Mouse (Mus musculus) lung, postnatal 0 days (tissue): ENCODE measurements around the gene Acoxl. TPM values are rescaled to one million over a fixed set of nuclear protein-coding genes. Genes with fewer than 3 reads are reported as not detected.

Experiments used
- ATAC-seq: fragments of 200-750 bp; cut with Nextera tagmentation; 2 replicates; pipeline ENCODE4 v1.8.0; 2017; ENCODE audit warnings: moderate library complexity
- DNase-seq: peaks from one replicate; pipeline ENCODE4 v3.0.0-alpha.2; 2016; ENCODE audit warnings: low spot score
- H3K27ac ChIP-seq: fragments of 300-500 bp; sonication (generic); 2 replicates; pipeline ENCODE4 v1.5.1; 2014; ENCODE audit warnings: antibody characterized with exemption, mild to moderate bottlenecking, low read length, mixed read lengths
- H3K27me3 ChIP-seq: fragments of 300-500 bp; sonication (generic); replicated peaks from 2 replicates; pipeline ENCODE4 v1.6.1; 2014; ENCODE audit warnings: low read length, mixed read lengths; ENCODE audit not compliant: insufficient read depth
- H3K36me3 ChIP-seq: fragments of 300-500 bp; sonication (generic); 2 replicates; pipeline ENCODE4 v1.6.1; 2014; ENCODE audit warnings: low read length, mixed read lengths; ENCODE audit not compliant: insufficient read depth
- H3K4me1 ChIP-seq: fragments of 300-500 bp; sonication (generic); 2 replicates; pipeline ENCODE4 v1.6.1; 2014; ENCODE audit warnings: antibody characterized with exemption, low read depth, low read length, mixed read lengths; ENCODE audit not compliant: insufficient read depth
- H3K4me2 ChIP-seq: fragments of 300-500 bp; sonication (generic); replicated peaks from 2 replicates; pipeline ENCODE4 v1.6.1; 2014; ENCODE audit warnings: low read depth, mild to moderate bottlenecking, low read length, moderate library complexity, mixed read lengths
- H3K4me3 ChIP-seq: fragments of 300-500 bp; sonication (generic); 2 replicates; pipeline ENCODE4 v1.5.1; 2014; ENCODE audit warnings: low read depth, low read length
- H3K9ac ChIP-seq: fragments of 300-500 bp; sonication (generic); replicated peaks from 2 replicates; pipeline ENCODE4 v1.6.1; 2014; ENCODE audit warnings: low read depth, mild to moderate bottlenecking
- H3K9me3 ChIP-seq: fragments of 300-500 bp; sonication (generic); 2 replicates; pipeline ENCODE4 v1.6.1; 2016; ENCODE audit warnings: low read length, mixed read lengths
- CTCF ChIP-seq: IDR thresholded peaks from 2 replicates; pipeline ENCODE4 v1.5.1; 2016; ENCODE audit warnings: antibody characterized with exemption, mild to moderate bottlenecking
- EP300 ChIP-seq: IDR thresholded peaks from 2 replicates; pipeline ENCODE4 v1.6.1; 2016; ENCODE audit warnings: antibody characterized with exemption, mild to moderate bottlenecking, control low read depth
- WGBS: fragments of 180-500 bp; shearing (Covaris S2); extraction: QIAGEN DNeasy Blood & Tissue Kit; methylation state at CpG from one replicate; pipeline ENCODE4 v1.1.7; 2014; 5-methylcytosine and 5-hydroxymethylcytosine counted together
- polyA plus RNA-seq: library from polyadenylated mRNA; unstranded; fragments of >200 nt; fragmentation: Nextera tagmentation; extraction: Ambion mirVana; gene quantifications from 2 replicates; pipeline ENCODE4 v1.2.1, GENCODE M21; 2015

Gene Acoxl
- polyA plus RNA-seq, 1 experiment from 2014 or later: 17.0 TPM

DNA sequence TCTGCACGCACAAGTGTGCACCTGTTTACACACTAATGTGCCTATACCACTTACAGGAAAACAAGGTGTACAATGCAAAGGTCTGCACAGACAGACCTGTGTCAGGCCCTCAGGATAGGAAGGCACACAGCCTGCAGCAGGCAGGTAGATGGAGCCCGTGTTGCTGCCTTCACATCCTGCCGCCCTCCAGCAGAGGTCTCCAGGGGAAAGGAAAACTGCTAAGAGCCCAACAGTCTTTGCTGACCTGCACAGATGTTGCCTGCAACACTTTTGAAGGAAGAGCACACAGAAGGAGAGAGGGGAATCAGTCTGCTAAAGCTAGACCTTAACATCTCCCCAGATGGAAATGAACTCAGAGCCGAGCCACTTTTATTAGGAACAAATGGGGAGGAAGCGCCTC, 240.2 kb downstream of the Acoxl start:
- Histone ChIP-seq H3K4me2 (no peak overlapping the region), H3K27me3 (no peaks in the 10 kb centered on the region), H3K9me3 (no peaks in the 10 kb centered on the region), H3K36me3 (no peaks in the 10 kb centered on the region), H3K4me3 (no peak overlapping the region), H3K4me1 (no peaks in the 10 kb centered on the region), H3K9ac (no peak overlapping the region), H3K27ac (no peak overlapping the region)
- 37% methylated on average over 5 of the region's 5 CpGs for WGBS
- TF ChIP-seq CTCF: peak; percentile 67
- no peak for TF ChIP-seq EP300
- DNase-seq: no peak
- no peak for ATAC-seq

DNA sequence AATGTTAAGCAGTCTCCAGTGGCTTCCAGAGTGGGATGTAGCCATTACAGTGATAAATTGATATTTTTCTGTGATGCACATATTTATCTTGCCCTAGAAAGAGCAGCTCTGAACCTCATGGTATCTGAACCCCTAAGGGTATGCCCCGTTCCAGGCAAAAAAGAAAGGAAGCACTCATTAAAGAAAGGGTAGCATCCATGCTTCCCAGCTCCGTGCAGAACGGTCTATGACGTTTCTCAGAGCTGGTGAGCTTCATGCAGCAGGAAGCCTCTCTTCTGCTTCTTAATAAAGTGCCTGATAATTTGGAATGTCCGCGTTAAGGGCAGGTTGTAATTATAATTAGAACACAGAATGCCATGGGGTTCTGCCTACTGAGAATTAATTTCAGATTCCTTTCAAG, 240.6 kb downstream of the Acoxl start:
- Histone ChIP-seq H3K36me3 (no peaks in the 10 kb centered on the region), H3K9me3 (no peaks in the 10 kb centered on the region), H3K27ac (no peak overlapping the region), H3K4me2 (no peak overlapping the region), H3K9ac (no peak overlapping the region), H3K4me3 (no peak overlapping the region), H3K4me1 (no peaks in the 10 kb centered on the region), H3K27me3 (no peaks in the 10 kb centered on the region)
- no peak for TF ChIP-seq CTCF
- TF ChIP-seq EP300: no peak
- 72% methylated on average over 6 of the region's 6 CpGs for WGBS
- DNase-seq (no peak), ATAC-seq (no peak)

DNA sequence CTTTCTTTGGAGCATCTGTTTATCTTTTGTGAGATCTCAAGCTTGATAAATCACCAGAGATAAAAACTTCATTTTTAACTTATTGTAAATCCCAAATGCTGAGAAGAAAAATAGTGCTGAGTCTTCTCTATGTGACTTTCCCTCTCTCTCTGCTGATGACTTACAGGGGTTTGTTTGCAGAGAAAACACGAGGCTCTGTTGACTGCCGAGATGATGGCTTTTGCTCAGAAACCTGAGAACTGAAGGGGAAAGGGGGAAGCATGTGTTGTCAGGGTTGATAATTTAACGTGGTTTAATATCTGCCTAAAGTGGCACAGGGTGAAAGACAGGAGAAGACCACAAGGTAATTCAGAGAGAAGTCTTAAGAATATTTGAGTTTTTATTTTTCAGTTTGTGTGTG, 245.2 kb downstream of the Acoxl start:
- Histone ChIP-seq H3K36me3 (no peaks in the 10 kb centered on the region), H3K9ac (no peak overlapping the region), H3K27ac (no peak overlapping the region), H3K4me2 (no peak overlapping the region), H3K4me3 (no peak overlapping the region), H3K4me1 (no peaks in the 10 kb centered on the region), H3K27me3 (no peaks in the 10 kb centered on the region), H3K9me3 (no peaks in the 10 kb centered on the region)
- 6% methylated on average over 3 of the region's 3 CpGs for whole genome bisulfite sequencing
- ATAC-seq: no peak
- TF ChIP-seq CTCF (no peak), EP300 (no peak)
- DNase-seq: no peak

DNA sequence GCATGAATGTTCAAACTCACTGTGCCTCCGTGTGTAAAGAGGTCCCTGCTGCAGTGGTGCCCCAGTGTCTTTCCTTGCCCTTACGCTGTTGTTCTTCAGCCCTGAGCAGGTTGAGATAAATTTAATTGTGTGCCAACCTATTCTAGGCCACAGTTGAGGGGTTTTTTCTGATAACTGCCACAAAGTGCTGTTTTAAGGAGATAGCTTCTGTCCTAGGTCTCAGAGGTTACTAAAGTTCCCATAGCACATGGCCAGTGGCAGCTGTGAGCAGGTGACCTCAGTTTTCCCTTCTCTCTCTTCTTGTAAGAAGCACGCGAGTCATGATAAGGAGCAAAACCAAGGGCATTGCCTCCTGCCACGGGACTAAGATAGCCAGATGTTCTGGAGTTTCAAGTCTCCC, 245.9 kb downstream of the Acoxl start:
- H3K4me3 ChIP-seq: no peak overlapping the region
- DNase-seq (no peak), ATAC-seq (no peak)
- no peak overlapping the region for H3K4me2 ChIP-seq
- no peaks in the 10 kb centered on the region for H3K27me3 ChIP-seq
- TF ChIP-seq CTCF: no peak
- no peak for TF ChIP-seq EP300
- no peaks in the 10 kb centered on the region for H3K36me3 ChIP-seq
- H3K27ac ChIP-seq: no peak overlapping the region
- no peaks in the 10 kb centered on the region for H3K9me3 ChIP-seq
- H3K4me1 ChIP-seq: no peaks in the 10 kb centered on the region
- 69% methylated on average over 5 of the region's 5 CpGs for WGBS
- H3K9ac ChIP-seq: no peak overlapping the region

DNA sequence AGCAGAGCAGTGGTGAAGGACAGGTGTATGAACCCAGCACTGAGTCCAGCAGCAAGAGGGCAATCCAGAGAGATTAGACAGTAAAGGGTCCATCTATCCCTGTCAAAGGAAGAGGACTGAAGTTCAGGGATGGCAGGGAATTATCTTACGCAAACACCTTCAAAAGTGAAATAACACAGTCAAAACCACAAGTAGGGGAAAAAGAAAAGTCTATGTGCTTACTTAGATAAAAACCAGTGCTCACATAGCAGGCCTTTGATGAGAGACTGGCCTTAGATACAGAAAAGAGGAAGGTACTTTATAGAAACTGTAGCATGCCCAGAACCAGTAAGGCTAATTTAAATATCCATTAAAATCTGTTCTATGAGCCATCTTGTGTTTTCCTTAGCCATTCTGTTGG, 246.8 kb downstream of the Acoxl start:
- Histone ChIP-seq H3K9me3 (no peaks in the 10 kb centered on the region), H3K36me3 (no peaks in the 10 kb centered on the region), H3K4me3 (no peak overlapping the region), H3K27ac (no peak overlapping the region), H3K4me1 (no peaks in the 10 kb centered on the region), H3K9ac (no peak overlapping the region), H3K27me3 (no peaks in the 10 kb centered on the region), H3K4me2 (no peak overlapping the region)
- TF ChIP-seq EP300: no peak
- TF ChIP-seq CTCF: no peak
- DNase-seq (no peak), ATAC-seq (no peak)
- WGBS: 90% methylated on average over 1 of the region's 1 CpGs

DNA sequence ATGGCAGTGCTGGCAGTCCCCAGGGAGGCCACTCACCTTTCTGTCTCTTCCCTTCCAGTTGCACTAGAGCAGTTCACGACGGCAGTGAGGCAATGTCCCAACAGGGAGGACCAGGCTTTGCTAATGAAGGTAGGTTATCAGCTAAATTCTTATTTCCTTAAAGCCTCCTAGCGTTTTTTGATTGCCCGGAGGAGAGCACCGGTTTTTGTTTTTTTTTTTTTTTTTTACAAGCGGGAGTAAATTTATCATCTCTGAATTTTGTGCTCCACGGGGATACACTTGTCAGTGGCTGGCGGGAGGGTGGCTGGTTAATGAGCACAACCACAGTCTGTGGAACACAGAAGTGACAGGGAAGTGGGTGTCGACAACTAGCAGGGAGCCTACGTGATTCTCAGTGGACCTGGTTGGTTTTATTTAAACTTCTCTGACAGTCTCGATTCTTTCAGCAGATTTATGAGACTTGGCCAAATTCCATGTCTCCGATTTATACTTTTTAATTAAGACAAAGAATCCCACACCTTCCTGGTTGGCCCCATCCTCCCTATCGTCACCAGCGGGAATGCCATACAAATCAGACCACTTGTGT, 247.7 kb downstream of the Acoxl start:
- Histone ChIP-seq H3K9ac (no peak overlapping the region), H3K27ac (no peak overlapping the region), H3K9me3 (no peaks in the 10 kb centered on the region), H3K4me1 (no peaks in the 10 kb centered on the region), H3K4me2 (no peak overlapping the region), H3K4me3 (no peak overlapping the region), H3K36me3 (no peaks in the 10 kb centered on the region), H3K27me3 (no peaks in the 10 kb centered on the region)
- no peak for TF ChIP-seq EP300
- TF ChIP-seq CTCF: no peak
- 52% methylated on average over 14 of the region's 14 CpGs for WGBS
- DNase-seq: no peak
- no peak for ATAC-seq

DNA sequence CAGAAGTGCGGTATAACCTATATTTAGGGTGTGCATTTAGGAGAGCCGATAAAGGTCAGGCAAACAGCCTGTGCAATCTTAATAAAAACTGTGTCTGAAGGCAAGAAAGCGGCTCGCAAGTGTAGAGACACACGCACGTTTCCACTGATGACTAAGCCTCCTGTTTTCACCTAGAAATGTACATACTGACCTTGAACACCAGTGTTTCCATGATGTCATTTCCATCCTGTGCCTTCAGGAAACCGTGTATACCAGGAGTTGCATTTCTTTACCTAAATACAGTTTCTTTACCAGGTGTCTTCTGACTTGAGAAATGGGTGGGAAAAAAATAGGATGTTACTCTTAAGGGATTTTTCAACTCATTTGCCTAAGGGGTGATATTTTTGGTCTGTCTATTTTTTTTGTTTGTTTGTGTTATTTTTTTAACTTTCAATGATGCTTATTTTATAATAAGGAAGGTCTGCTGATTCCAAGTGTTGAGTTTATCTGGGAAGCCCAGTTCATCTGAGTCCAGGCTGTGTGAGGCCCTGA, 248.4 kb downstream of the Acoxl start:
- TF ChIP-seq CTCF: no peak
- no peak for TF ChIP-seq EP300
- Histone ChIP-seq H3K4me1 (no peaks in the 10 kb centered on the region), H3K4me3 (no peak overlapping the region), H3K4me2 (no peak overlapping the region), H3K9me3 (no peaks in the 10 kb centered on the region), H3K27me3 (no peaks in the 10 kb centered on the region), H3K27ac (no peak overlapping the region), H3K36me3 (no peaks in the 10 kb centered on the region), H3K9ac (no peak overlapping the region)
- ATAC-seq (no peak), DNase-seq (no peak)
- 59% methylated on average over 7 of the region's 7 CpGs for WGBS
